Mouse (Mus musculus) kidney, embryonic 16.5 days (tissue): ENCODE data around the gene Hoxb8. TPM values are rescaled to one million over a fixed set of nuclear protein-coding genes. Genes with fewer than 3 reads are reported as not detected.

Experiments used
- ATAC-seq: fragments of 200-750 bp; cut with Nextera tagmentation; 2 replicates; pipeline ENCODE4 v1.8.0; 2017; ENCODE audit warnings: moderate TSS enrichment; ENCODE audit not compliant: low FRiP score, low TSS enrichment
- H3K27ac ChIP-seq: fragments of 300-500 bp; sonication (generic); 2 replicates; pipeline ENCODE4 v1.5.1; 2014; ENCODE audit warnings: low read length
- H3K27me3 ChIP-seq: fragments of 300-500 bp; sonication (generic); 2 replicates; pipeline ENCODE4 v1.6.1; 2014; ENCODE audit warnings: low read length, control low read depth, mixed read lengths; ENCODE audit not compliant: insufficient read depth
- H3K36me3 ChIP-seq: fragments of 300-500 bp; sonication (generic); 2 replicates; pipeline ENCODE4 v1.6.1; 2014; ENCODE audit warnings: low read length, control low read depth, mixed read lengths; ENCODE audit not compliant: insufficient read depth
- H3K4me1 ChIP-seq: fragments of 300-500 bp; sonication (generic); 2 replicates; pipeline ENCODE4 v1.6.1; 2014; ENCODE audit warnings: low read length, control low read depth, mixed read lengths; ENCODE audit not compliant: insufficient read depth
- H3K4me2 ChIP-seq: fragments of 300-500 bp; sonication (generic); replicated peaks from 2 replicates; pipeline ENCODE4 v1.6.1; 2014; ENCODE audit warnings: low read depth, low read length
- H3K4me3 ChIP-seq: fragments of 300-500 bp; sonication (generic); 2 replicates; pipeline ENCODE4 v1.5.1; 2014; ENCODE audit warnings: mild to moderate bottlenecking, low read length
- H3K9ac ChIP-seq: fragments of 300-500 bp; sonication (generic); replicated peaks from 2 replicates; pipeline ENCODE4 v1.6.1; 2014; ENCODE audit warnings: low read length
- H3K9me3 ChIP-seq: fragments of 300-500 bp; sonication (generic); 2 replicates; pipeline ENCODE4 v1.6.1; 2016; ENCODE audit warnings: low read length, control low read depth
- WGBS: fragments of 180-500 bp; shearing (Covaris S2); extraction: QIAGEN DNeasy Blood & Tissue Kit; methylation state at CpG from one replicate; pipeline ENCODE4 v1.1.7; 2014; 5-methylcytosine and 5-hydroxymethylcytosine counted together
- polyA plus RNA-seq: library from polyadenylated mRNA; unstranded; fragments of >200 nt; fragmentation: Nextera tagmentation; extraction: Ambion mirVana; gene quantifications from 2 replicates; pipeline ENCODE4 v1.2.1, GENCODE M21; 2015

The Hoxb8 gene
- polyA plus RNA-seq, 1 experiment from 2014 or later, result 9.5 TPM

DNA sequence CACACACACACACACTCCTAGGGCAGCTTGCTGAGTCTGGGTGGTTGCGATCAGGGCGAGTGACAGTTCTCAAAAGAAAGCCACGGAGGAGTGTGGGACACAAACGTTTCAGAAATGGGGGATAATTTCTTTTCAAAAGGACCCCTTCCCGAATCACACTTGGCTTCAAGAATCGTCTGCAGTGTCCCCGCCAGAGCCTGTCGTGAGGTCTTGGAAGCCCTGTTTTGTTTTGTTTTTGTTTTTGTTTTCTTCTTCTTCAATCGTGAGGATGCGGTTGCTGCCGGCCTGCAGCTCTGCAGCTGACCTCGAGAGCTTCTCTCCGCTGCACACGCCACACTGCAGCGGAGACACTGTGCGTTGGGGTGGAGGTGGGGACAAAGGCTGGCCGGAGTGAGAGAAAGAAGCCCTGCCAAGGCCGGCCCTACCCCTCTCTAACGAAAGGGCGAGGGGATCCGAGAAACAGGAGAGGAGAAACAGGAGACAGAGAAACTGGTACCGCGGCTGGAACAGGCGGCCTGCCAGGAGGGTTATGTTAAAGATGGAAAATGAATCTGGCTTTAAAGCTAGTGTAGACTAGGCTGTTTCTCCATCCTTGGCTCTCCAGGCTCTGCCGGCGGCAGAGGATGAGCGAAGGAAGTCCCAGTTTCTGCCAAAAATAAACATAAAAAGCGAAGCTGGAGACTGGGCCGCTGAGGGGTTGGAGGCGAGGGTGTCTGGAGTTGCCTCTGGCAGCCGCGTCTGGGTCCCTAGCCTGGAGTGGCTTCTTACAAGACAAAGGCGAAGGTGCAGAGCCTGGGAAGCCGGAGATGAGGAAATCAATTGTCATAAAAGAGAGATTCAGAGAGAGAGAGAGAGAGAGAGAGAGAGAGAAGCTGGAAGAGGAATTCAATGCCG lies 4.3 kb upstream of the Hoxb8 start:
- 4% methylated on average over 35 of the region's 35 CpGs for WGBS
- no peaks in the 10 kb centered on the region for H3K9me3 ChIP-seq
- no peak for ATAC-seq
- H3K27me3 ChIP-seq, result no peaks in the 10 kb centered on the region
- peaks cover 69% of the 10 kb centered on the region for H3K4me1 ChIP-seq
- H3K36me3 ChIP-seq, result no peaks in the 10 kb centered on the region
- H3K4me3 ChIP-seq, result peak overlapping the region; percentile 84
- peak overlapping the region; percentile 78 for H3K9ac ChIP-seq
- H3K4me2 ChIP-seq, result peak overlapping the region; percentile 90
- peak overlapping the region; percentile 86 for H3K27ac ChIP-seq

- Histone ChIP-seq H3K4me2 (peak overlapping the region; percentile 90), H3K4me1 (peaks cover 62% of the 10 kb centered on the region), H3K9ac (peak overlapping the region; percentile 78), H3K9me3 (no peaks in the 10 kb centered on the region), H3K4me3 (peak overlapping the region; percentile 84), H3K27ac (peak overlapping the region; percentile 86), H3K27me3 (no peaks in the 10 kb centered on the region), H3K36me3 (no peaks in the 10 kb centered on the region)
- no peak for ATAC-seq
- WGBS, result 7% methylated on average over 14 of the region's 14 CpGs
These were observed 3.4 kb upstream of the Hoxb8 start for GRCm38 (mm10) chr11:96278324-96278723.

- 0% methylated on average over 9 of the region's 9 CpGs for WGBS
- Histone ChIP-seq H3K9ac (no peak overlapping the region; the same call in 1 of the 2 replicates), H3K4me3 (peak overlapping the region; percentile 84)
These were observed 2.9 kb upstream of the Hoxb8 start for GRCm38 (mm10) chr11:96278773-96279172.

DNA sequence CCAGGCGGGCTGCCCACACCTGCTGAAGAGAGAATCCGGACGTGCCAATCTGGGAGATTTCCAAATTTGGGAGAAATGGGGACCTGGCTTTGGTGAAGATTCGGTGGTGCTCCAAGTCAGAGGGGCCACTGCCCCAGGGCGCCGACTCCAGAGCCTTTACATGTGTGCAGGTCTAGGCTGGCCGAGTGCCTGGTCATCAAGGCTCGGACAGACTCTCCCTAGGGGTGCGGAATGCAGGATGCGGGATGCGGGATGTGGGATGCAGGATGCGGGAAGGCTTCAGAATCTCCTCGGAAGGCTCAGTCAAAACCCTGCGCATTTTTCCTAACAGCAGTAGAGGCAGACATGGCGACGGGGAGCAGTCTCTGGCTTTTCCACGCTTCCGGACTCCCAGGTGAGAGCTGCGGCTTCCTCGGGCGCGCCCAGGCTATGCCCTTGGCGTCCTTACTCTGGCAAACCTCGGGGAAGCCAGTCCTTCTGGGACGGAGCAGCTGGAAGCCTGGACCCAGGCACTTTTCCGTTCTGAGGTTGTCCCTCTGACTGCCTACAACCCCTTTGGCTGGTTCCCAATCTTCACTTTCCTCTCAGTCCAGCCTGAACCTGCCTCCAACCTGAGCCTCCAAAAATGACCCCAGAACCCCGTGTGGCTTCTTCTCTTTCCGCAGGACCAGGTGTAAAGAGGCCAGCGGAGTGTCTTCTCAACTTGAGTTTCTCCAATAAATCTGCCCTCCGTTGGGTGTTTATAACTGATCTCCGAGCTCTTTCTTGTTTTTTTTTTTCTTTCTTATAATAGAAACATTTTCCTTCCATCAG lies 2.1 kb upstream of the Hoxb8 start:
- Histone ChIP-seq H3K9ac (peak overlapping the region; percentile 79), H3K4me1 (peaks cover 53% of the 10 kb centered on the region), H3K4me2 (peak overlapping the region; percentile 90), H3K36me3 (no peaks in the 10 kb centered on the region), H3K27me3 (no peaks in the 10 kb centered on the region), H3K27ac (peak overlapping the region; percentile 100), H3K9me3 (no peaks in the 10 kb centered on the region), H3K4me3 (peak overlapping the region; percentile 84)
- 6% methylated on average over 31 of the region's 31 CpGs for whole genome bisulfite sequencing
- no peak for ATAC-seq

More at GRCm38 (mm10) chr11:96278773-96279172, 2.9 kb upstream of the Hoxb8 start:
- Histone ChIP-seq H3K4me2 (peak overlapping the region; percentile 90), H3K27me3 (no peaks in the 10 kb centered on the region), H3K27ac (peak overlapping the region; percentile 100; the same call in 1 of the 2 replicates), H3K4me1 (peaks cover 58% of the 10 kb centered on the region), H3K36me3 (no peaks in the 10 kb centered on the region), H3K9me3 (no peaks in the 10 kb centered on the region)
- peak; percentile 55; the same call in 1 of the 2 replicates for ATAC-seq

- H3K4me1 ChIP-seq, result peaks cover 50% of the 10 kb centered on the region
- H3K4me2 ChIP-seq, result peak overlapping the region; percentile 90
- WGBS, result 22% methylated on average over 8 of the region's 8 CpGs
- peak overlapping the region; percentile 100 for H3K27ac ChIP-seq
- no peaks in the 10 kb centered on the region for H3K36me3 ChIP-seq
- H3K27me3 ChIP-seq, result no peaks in the 10 kb centered on the region
- peak overlapping the region; percentile 84 for H3K4me3 ChIP-seq
- H3K9me3 ChIP-seq, result no peaks in the 10 kb centered on the region
- no peak for ATAC-seq
- peak overlapping the region; percentile 79 for H3K9ac ChIP-seq
These were observed 1.0 kb upstream of the Hoxb8 start for GRCm38 (mm10) chr11:96280399-96281378.

- H3K27me3 ChIP-seq, result no peaks in the 10 kb centered on the region
- H3K9me3 ChIP-seq, result no peaks in the 10 kb centered on the region
- 7% methylated on average over 18 of the region's 18 CpGs for WGBS
- H3K4me3 ChIP-seq, result peak overlapping the region; percentile 84
- H3K9ac ChIP-seq, result peak overlapping the region; percentile 79
- H3K36me3 ChIP-seq, result no peaks in the 10 kb centered on the region
- peak overlapping the region; percentile 90 for H3K4me2 ChIP-seq
- H3K4me1 ChIP-seq, result peaks cover 43% of the 10 kb centered on the region
- peak overlapping the region; percentile 100 for H3K27ac ChIP-seq
- ATAC-seq, result no peak
These were observed 309 bp upstream of the Hoxb8 start for GRCm38 (mm10) chr11:96281396-96281795.

DNA sequence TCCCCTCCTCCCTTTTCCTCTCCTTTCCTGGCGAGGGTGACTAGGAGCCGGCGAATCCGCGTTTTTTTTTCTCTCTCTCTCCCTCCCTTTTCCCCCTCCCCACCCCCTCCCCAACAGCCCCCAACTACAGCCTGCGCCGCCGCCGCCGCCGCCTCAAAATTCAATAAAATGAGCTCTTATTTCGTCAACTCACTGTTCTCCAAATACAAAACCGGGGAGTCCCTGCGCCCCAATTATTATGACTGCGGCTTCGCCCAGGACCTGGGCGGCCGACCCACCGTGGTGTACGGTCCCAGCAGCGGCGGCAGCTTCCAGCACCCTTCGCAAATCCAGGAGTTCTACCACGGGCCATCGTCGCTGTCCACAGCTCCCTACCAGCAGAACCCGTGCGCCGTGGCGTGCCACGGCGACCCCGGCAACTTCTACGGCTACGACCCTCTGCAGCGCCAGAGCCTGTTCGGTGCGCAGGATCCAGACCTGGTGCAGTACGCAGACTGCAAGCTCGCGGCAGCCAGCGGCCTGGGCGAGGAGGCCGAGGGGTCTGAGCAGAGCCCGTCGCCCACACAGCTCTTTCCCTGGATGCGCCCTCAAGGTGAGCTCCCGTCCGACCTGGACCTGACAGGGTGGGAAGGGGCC lies 1.2 kb downstream of the Hoxb8 start:
- no peaks in the 10 kb centered on the region for H3K9me3 ChIP-seq
- H3K4me1 ChIP-seq, result peaks cover 35% of the 10 kb centered on the region
- WGBS, result under 1% methylated on average over 49 of the region's 49 CpGs
- peak overlapping the region; percentile 99 for H3K9ac ChIP-seq
- no peaks in the 10 kb centered on the region for H3K36me3 ChIP-seq
- H3K27ac ChIP-seq, result peak overlapping the region; percentile 100
- peak overlapping the region; percentile 84 for H3K4me3 ChIP-seq
- ATAC-seq, result no peak
- H3K27me3 ChIP-seq, result no peaks in the 10 kb centered on the region
- peak overlapping the region; percentile 90 for H3K4me2 ChIP-seq

DNA sequence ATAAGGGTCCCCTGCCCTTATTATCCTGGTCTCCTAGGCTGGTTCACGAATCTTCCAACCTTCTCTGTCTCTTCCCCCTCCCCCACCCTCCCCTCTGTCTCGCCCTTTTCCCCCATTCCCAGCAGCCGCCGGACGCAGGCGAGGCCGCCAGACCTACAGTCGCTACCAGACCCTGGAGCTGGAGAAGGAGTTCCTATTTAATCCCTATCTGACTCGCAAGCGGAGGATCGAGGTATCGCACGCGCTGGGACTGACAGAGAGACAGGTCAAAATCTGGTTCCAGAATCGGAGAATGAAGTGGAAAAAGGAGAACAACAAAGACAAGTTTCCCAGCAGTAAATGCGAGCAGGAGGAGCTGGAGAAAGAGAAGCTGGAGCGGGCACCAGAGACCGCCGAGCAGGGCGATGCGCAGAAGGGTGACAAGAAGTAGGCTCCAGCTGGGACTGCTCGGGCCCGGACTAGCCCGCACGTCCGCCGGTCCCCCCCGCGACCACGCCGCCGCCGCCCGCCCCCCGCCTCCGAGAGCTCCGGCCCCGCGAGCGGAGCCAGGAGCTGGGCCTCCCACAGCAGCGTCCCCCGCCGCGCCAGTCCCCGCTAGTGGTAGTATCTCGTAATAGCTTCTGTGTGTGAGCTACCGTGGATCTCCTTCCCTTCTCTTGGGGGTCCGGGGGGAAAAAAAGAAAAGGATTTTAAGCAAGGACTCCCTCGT lies 2.5 kb downstream of the Hoxb8 start:
- Histone ChIP-seq H3K4me2 (peak overlapping the region; percentile 90), H3K27me3 (no peaks in the 10 kb centered on the region), H3K9ac (peak overlapping the region; percentile 99), H3K4me1 (peaks cover 35% of the 10 kb centered on the region), H3K4me3 (peak overlapping the region; percentile 84), H3K27ac (peak overlapping the region; percentile 100), H3K9me3 (no peaks in the 10 kb centered on the region), H3K36me3 (no peaks in the 10 kb centered on the region)
- ATAC-seq, result no peak
- WGBS, result under 1% methylated on average over 48 of the region's 49 CpGs
